Mouse (Mus musculus) G1E (cell line): ENCODE data around the gene Tex264. TPM values are rescaled to one million over a fixed set of nuclear protein-coding genes. Genes with fewer than 3 reads are reported as not detected.

Source experiments
- ATAC-seq: 2 replicates; pipeline ENCODE4 v1.8.0; 2016; ENCODE audit warnings: mild to moderate bottlenecking; ENCODE audit not compliant: insufficient number of reproducible peaks, poor library complexity, low FRiP score, severe bottlenecking; ENCODE audit errors: extremely low read depth
- DNase-seq: peaks from one replicate; pipeline ENCODE4 v3.0.0; 2012; ENCODE audit warnings: low spot score
- H3K27me3 ChIP-seq: 2 replicates; pipeline ENCODE4 v1.6.1; 2012; ENCODE audit warnings: mild to moderate bottlenecking, low read length, inconsistent platforms; ENCODE audit not compliant: insufficient read depth
- H3K36me3 ChIP-seq: replicated peaks from 2 replicates; pipeline ENCODE3; 2012; ENCODE audit warnings: mild to moderate bottlenecking, inconsistent platforms
- H3K4me1 ChIP-seq: 2 replicates; pipeline ENCODE4 v1.6.1; 2012; ENCODE audit warnings: low read depth, low read length, inconsistent platforms, mixed read lengths; ENCODE audit not compliant: insufficient read depth
- H3K4me3 ChIP-seq: 2 replicates; pipeline ENCODE4 v1.5.1; 2012; ENCODE audit warnings: low read depth, mild to moderate bottlenecking, inconsistent platforms, low read length, moderate library complexity, mixed read lengths
- H3K9me3 ChIP-seq: replicated peaks from 2 replicates; pipeline ENCODE4 v1.6.1; 2012; ENCODE audit warnings: inconsistent platforms
- CTCF ChIP-seq: IDR thresholded peaks from 2 replicates; pipeline ENCODE4 v1.5.1; 2012; ENCODE audit warnings: low read depth, low read length, inconsistent platforms, mixed read lengths
- GATA1 ChIP-seq: IDR thresholded peaks from 2 replicates; pipeline ENCODE4 v1.6.1; 2012; ENCODE audit warnings: borderline replicate concordance, low read length, inconsistent platforms, mixed read lengths
- GATA2 ChIP-seq: IDR thresholded peaks from 2 replicates; pipeline ENCODE4 v1.6.1; 2012; ENCODE audit warnings: low read depth, low read length, inconsistent platforms, borderline replicate concordance
- POLR2AphosphoS5 ChIP-seq: IDR thresholded peaks from 2 replicates; pipeline ENCODE4 v1.6.1; 2012; ENCODE audit warnings: low read depth, low read length, inconsistent platforms; ENCODE audit not compliant: insufficient replicate concordance
- TAL1 ChIP-seq: conservative IDR thresholded peaks from 2 replicates; pipeline ENCODE4 v1.6.1; 2012; ENCODE audit warnings: low read depth, low read length, inconsistent platforms, mixed read lengths
- polyA plus RNA-seq: library from polyadenylated mRNA; stranded (reverse); fragments of >175 nt; gene quantifications from 2 replicates; pipeline ENCODE4 v1.2.3, GENCODE M21; 2012
- total RNA-seq, 2 experiments: library from RNA; stranded (forward) in 1 of 2; stranded (reverse) in 1 of 2; fragments of 200-1000 nt in 1 of 2; fragments of >200 nt in 1 of 2; fragmentation: Nextera tagmentation in 1 of 2; gene quantifications; 2 replicates each; pipeline ENCODE4 v1.2.3; 2014 to 2017

The Tex264 gene
- total and polyA plus RNA-seq, 3 experiments, result 39.1 to 52.3 (median 39.7) TPM

DNA sequence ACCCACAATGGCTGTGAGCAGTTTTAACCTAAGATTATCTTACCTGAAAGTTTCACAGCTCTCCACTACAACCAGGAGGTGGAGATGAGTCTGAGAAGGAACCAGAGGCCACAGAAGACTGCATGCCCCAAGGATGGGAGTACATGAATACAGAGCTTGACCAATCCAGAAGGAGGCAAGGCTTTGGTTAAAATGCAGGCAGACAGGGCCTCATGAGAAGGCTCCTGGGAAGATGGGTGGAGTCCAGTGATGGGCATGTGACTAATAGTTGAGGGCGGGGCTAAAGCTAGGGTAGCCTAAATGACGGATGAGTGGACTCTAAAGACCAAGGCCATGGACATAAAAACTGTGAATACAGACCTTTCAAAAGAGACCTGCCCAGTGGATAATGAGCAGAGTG, 59.4 kb downstream of the Tex264 start, which contains the start of gene Iqcf6:
Gene Iqcf6, plus strand, starts transcription at position 301 of the 400 bp plus-strand sequence.
- Histone ChIP-seq H3K36me3 (no peaks in the 10 kb centered on the region), H3K9me3 (no peaks in the 10 kb centered on the region), H3K4me3 (no peak within 1 kb of the TSS), H3K27me3 (peaks cover 3% of the 10 kb centered on the region), H3K4me1 (no peaks in the 10 kb centered on the region)
- DNase-seq (no peak), ATAC-seq (no peak)
- TF ChIP-seq GATA2 (no peak), TAL1 (no peak), POLR2AphosphoS5 (no peak), CTCF (no peak), GATA1 (no peak)

DNA sequence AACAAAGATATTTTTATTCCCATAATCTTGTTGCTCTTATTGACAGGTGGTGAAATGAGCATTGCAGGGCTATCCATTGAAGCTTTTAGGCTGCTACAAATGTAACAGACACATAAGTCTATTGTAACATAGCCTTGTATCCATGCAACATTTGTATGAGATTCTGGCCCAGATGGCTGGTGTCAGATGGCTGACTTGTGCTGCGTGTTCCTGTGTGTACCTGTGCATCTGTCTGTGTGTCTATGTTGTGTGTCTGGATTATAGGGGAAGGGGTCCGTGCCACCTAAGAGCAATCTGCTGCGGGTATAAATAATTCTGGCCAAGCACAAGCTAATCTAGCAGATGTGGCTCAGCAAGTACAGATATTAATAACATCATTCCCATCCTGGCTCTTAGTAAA, 68.2 kb downstream of the Tex264 start:
- no peaks in the 10 kb centered on the region for H3K36me3 ChIP-seq
- no peak overlapping the region for H3K4me3 ChIP-seq
- no peak for TF ChIP-seq GATA1
- no peak for TF ChIP-seq GATA2
- TF ChIP-seq CTCF, result no peak
- no peak for TF ChIP-seq POLR2AphosphoS5
- TF ChIP-seq TAL1, result no peak
- DNase-seq (no peak), ATAC-seq (no peak)
- H3K9me3 ChIP-seq, result no peaks in the 10 kb centered on the region
- no peaks in the 10 kb centered on the region for H3K4me1 ChIP-seq
- peaks cover 15% of the 10 kb centered on the region for H3K27me3 ChIP-seq

DNA sequence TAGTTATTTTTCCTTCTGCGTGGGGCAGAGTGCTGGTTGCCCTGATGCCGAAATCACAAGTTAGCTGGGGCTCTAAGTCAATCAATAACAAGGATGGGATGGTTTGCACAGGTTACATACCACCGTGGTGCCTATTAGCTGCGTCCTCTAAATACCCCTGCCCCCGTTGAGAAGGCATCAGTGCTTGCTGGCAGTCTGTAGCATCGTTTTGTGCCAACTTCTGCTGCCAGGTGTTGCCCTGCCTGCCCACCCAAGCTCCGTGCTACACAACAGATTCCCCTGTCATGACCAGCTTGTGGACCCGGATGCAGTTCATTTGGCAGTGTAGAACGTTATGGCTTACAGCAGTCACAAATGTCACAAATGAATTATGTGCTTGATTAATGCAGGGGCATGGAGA, 69.4 kb downstream of the Tex264 start:
- no peak overlapping the region for H3K4me3 ChIP-seq
- H3K36me3 ChIP-seq, result no peaks in the 10 kb centered on the region
- H3K27me3 ChIP-seq, result peaks cover 18% of the 10 kb centered on the region
- H3K4me1 ChIP-seq, result no peaks in the 10 kb centered on the region
- no peaks in the 10 kb centered on the region for H3K9me3 ChIP-seq
- DNase-seq, result no peak
- TF ChIP-seq GATA1 (no peak), TAL1 (no peak), CTCF (no peak), GATA2 (no peak), POLR2AphosphoS5 (no peak)
- ATAC-seq, result no peak

DNA sequence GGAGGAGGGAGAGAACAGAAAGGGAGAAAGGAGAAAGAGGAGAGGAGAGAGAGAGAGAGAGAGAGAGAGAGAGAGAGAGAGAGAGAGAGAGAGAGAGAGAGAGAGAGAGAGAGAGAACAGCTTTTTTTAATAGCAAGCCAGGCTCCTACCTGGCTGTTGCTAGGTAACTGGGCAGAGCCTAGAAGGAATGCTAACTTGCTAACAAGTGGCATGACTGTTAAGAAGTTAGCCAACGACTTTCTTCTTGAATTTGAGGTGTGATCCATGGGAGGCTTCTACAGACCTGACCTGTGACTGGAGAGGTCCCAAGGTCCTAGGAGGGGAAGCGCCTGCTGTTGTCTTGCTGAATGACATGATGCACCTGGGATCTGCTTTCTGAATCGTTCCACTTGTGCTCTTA, 71.1 kb downstream of the Tex264 start:
- TF ChIP-seq POLR2AphosphoS5 (no peak), GATA1 (no peak), CTCF (no peak), GATA2 (no peak), TAL1 (no peak)
- DNase-seq, result no peak
- no peak for ATAC-seq

DNA sequence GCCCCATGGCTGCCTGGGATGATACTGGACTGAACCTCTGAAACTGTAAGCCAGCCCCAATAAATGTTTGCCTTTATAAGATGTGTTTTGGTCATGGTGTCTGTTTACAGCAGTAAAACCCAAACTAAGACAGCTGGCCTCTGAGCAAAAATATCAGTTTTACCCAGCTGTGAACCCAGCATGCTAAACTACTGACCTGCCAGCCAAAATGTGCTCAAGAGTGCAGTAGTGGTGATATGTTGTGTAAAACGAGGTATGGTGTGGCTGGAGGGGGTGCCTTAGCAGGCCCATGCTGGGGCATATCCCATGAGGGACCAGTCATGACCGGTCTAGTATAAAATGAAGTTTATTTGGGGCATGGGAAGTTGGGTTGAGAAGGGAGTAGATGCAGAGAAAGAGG, 71.8 kb downstream of the Tex264 start:
- Histone ChIP-seq H3K4me1 (no peaks in the 10 kb centered on the region), H3K4me3 (no peak overlapping the region), H3K9me3 (no peaks in the 10 kb centered on the region), H3K27me3 (peaks cover 18% of the 10 kb centered on the region), H3K36me3 (no peaks in the 10 kb centered on the region)
- TF ChIP-seq GATA1 (no peak), TAL1 (no peak), POLR2AphosphoS5 (no peak), CTCF (no peak), GATA2 (no peak)
- DNase-seq (no peak), ATAC-seq (no peak)

More for the DNA sequence above, 71.1 kb downstream of the Tex264 start:
- peaks cover 18% of the 10 kb centered on the region for H3K27me3 ChIP-seq
- no peaks in the 10 kb centered on the region for H3K9me3 ChIP-seq
- no peaks in the 10 kb centered on the region for H3K36me3 ChIP-seq
- no peak overlapping the region for H3K4me3 ChIP-seq
- H3K4me1 ChIP-seq, result no peaks in the 10 kb centered on the region

DNA sequence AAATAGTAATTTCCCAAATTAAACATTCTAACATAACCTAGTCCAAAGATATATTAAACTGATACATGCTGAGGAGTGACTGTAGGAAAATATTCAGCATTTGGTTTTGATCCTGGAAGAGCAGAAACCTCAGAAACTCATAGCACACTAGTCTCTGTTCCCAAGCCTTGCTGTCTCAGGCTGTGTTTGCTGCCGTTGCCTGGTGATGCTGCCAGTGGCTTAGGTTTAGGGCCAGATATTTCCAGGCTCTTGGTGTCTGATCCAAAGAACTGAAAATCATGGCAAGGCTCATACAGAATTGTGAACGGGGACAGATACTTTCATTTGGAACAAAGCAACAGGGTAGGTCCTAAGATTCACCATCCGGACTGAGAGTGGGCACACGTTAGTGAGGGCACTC, 75.0 kb downstream of the Tex264 start:
- Histone ChIP-seq H3K36me3 (no peaks in the 10 kb centered on the region), H3K9me3 (no peaks in the 10 kb centered on the region), H3K4me1 (no peaks in the 10 kb centered on the region), H3K27me3 (peaks cover 12% of the 10 kb centered on the region), H3K4me3 (no peak overlapping the region)
- TF ChIP-seq TAL1 (no peak), POLR2AphosphoS5 (no peak), GATA1 (no peak), GATA2 (no peak), CTCF (no peak)
- DNase-seq, result no peak
- ATAC-seq, result no peak

Other genes starting within 250 kb of the Tex264 start
- 6.0 and 11.6 TPM in 2 replicates for gene Acy1, start 247.6 kb downstream of the Tex264 start, total RNA-seq (2014; fragmentation: Nextera tagmentation)
- 11.0 and 17.1 TPM in 2 replicates for gene Acy1, start 247.6 kb downstream of the Tex264 start, total RNA-seq (2017)
- 12.7 and 16.5 TPM in 2 replicates for gene Acy1, start 247.6 kb downstream of the Tex264 start, polyA plus RNA-seq
- gene Abhd14b, start 238.5 kb downstream of the Tex264 start, total RNA-seq (2014; fragmentation: Nextera tagmentation), result 6.9 and 7.7 TPM in 2 replicates
- 2.6 and 3.1 TPM in 2 replicates for gene Abhd14b, start 238.5 kb downstream of the Tex264 start, total RNA-seq (2017)
- gene Abhd14b, start 238.5 kb downstream of the Tex264 start, polyA plus RNA-seq, result 2.3 and 3.1 TPM in 2 replicates
- 4.8 and 5.7 TPM in 2 replicates for gene Abhd14a, start 238.2 kb downstream of the Tex264 start, total RNA-seq (2014; fragmentation: Nextera tagmentation)
- gene Abhd14a, start 238.2 kb downstream of the Tex264 start, total RNA-seq (2017), result 7.7 and 8.4 TPM in 2 replicates
- gene Abhd14a, start 238.2 kb downstream of the Tex264 start, polyA plus RNA-seq, result 22.4 and 24.0 TPM in 2 replicates
- gene Pcbp4, start 232.6 kb downstream of the Tex264 start, total RNA-seq (2014; fragmentation: Nextera tagmentation), result 9.2 and 9.9 TPM in 2 replicates
- gene Pcbp4, start 232.6 kb downstream of the Tex264 start, total RNA-seq (2017), result 2.8 and 3.0 TPM in 2 replicates
- gene Pcbp4, start 232.6 kb downstream of the Tex264 start, polyA plus RNA-seq, result 18.9 and 22.1 TPM in 2 replicates
- gene Gpr62, start 220.0 kb downstream of the Tex264 start, total RNA-seq (2014; fragmentation: Nextera tagmentation), result not detected in 2 replicates
- gene Gpr62, start 220.0 kb downstream of the Tex264 start, total RNA-seq (2017), result not detected in 2 replicates
- gene Gpr62, start 220.0 kb downstream of the Tex264 start, polyA plus RNA-seq, result not detected in 2 replicates
- 25.7 and 45.8 TPM in 2 replicates for gene Rrp9, start 210.0 kb downstream of the Tex264 start, total RNA-seq (2014; fragmentation: Nextera tagmentation)
- 32.6 and 39.2 TPM in 2 replicates for gene Rrp9, start 210.0 kb downstream of the Tex264 start, total RNA-seq (2017)
- gene Rrp9, start 210.0 kb downstream of the Tex264 start, polyA plus RNA-seq, result 357 and 455 TPM in 2 replicates
- gene Parp3, start 209.0 kb downstream of the Tex264 start, total RNA-seq (2014; fragmentation: Nextera tagmentation), result 3.5 TPM in 1 of 2 replicates, not detected in the other
- gene Parp3, start 209.0 kb downstream of the Tex264 start, total RNA-seq (2017), result 2.8 and 3.2 TPM in 2 replicates
- 0.48 and 0.85 TPM in 2 replicates for gene Parp3, start 209.0 kb downstream of the Tex264 start, polyA plus RNA-seq
- not detected in 2 replicates for gene Iqcf1, start 186.0 kb downstream of the Tex264 start, total RNA-seq (2014; fragmentation: Nextera tagmentation)
- gene Iqcf1, start 186.0 kb downstream of the Tex264 start, total RNA-seq (2017), result not detected in 2 replicates
- not detected in 2 replicates for gene Iqcf1, start 186.0 kb downstream of the Tex264 start, polyA plus RNA-seq
- 3.6 and 5.3 TPM in 2 replicates for gene Iqcf5, start 171.4 kb downstream of the Tex264 start, total RNA-seq (2014; fragmentation: Nextera tagmentation)
- gene Iqcf5, start 171.4 kb downstream of the Tex264 start, total RNA-seq (2017), result 0.76 and 1.2 TPM in 2 replicates
- gene Iqcf5, start 171.4 kb downstream of the Tex264 start, polyA plus RNA-seq, result 0.13 TPM in 1 of 2 replicates, not detected in the other
- not detected in 2 replicates for gene Iqcf3, start 124.3 kb downstream of the Tex264 start, total RNA-seq (2014; fragmentation: Nextera tagmentation)
- not detected in 2 replicates for gene Iqcf3, start 124.3 kb downstream of the Tex264 start, total RNA-seq (2017)
- gene Iqcf3, start 124.3 kb downstream of the Tex264 start, polyA plus RNA-seq, result not detected in 2 replicates
- not detected in 2 replicates for gene Iqcf4, start 114.9 kb downstream of the Tex264 start, total RNA-seq (2014; fragmentation: Nextera tagmentation)
- gene Iqcf4, start 114.9 kb downstream of the Tex264 start, total RNA-seq (2017), result not detected in 2 replicates
- not detected in 2 replicates for gene Iqcf4, start 114.9 kb downstream of the Tex264 start, polyA plus RNA-seq
- gene Iqcf6, start 59.3 kb downstream of the Tex264 start, total RNA-seq (2014; fragmentation: Nextera tagmentation), result not detected in 2 replicates
- not detected in 2 replicates for gene Iqcf6, start 59.3 kb downstream of the Tex264 start, total RNA-seq (2017)
- gene Iqcf6, start 59.3 kb downstream of the Tex264 start, polyA plus RNA-seq, result not detected in 2 replicates
- gene Grm2, start 29.8 kb downstream of the Tex264 start, total RNA-seq (2014; fragmentation: Nextera tagmentation), result not detected in 2 replicates
- 0.12 and 0.16 TPM in 2 replicates for gene Grm2, start 29.8 kb downstream of the Tex264 start, total RNA-seq (2017)
- not detected in 2 replicates for gene Grm2, start 29.8 kb downstream of the Tex264 start, polyA plus RNA-seq
- gene Rad54l2, start 103.3 kb upstream of the Tex264 start, total RNA-seq (2014; fragmentation: Nextera tagmentation), result 28.8 and 32.6 TPM in 2 replicates
- gene Rad54l2, start 103.3 kb upstream of the Tex264 start, total RNA-seq (2017), result 13.8 and 21.0 TPM in 2 replicates
- gene Rad54l2, start 103.3 kb upstream of the Tex264 start, polyA plus RNA-seq, result 7.4 and 8.7 TPM in 2 replicates
- gene Dcaf1, start 135.9 kb upstream of the Tex264 start, total RNA-seq (2014; fragmentation: Nextera tagmentation), result 65.0 and 111 TPM in 2 replicates
- gene Dcaf1, start 135.9 kb upstream of the Tex264 start, total RNA-seq (2017), result 63.4 and 72.4 TPM in 2 replicates
- gene Dcaf1, start 135.9 kb upstream of the Tex264 start, polyA plus RNA-seq, result 5.7 and 9.2 TPM in 2 replicates
- gene Rbm15b, start 201.5 kb upstream of the Tex264 start, total RNA-seq (2014; fragmentation: Nextera tagmentation), result 20.3 and 21.8 TPM in 2 replicates
- 21.9 and 27.6 TPM in 2 replicates for gene Rbm15b, start 201.5 kb upstream of the Tex264 start, total RNA-seq (2017)
- 23.5 and 30.0 TPM in 2 replicates for gene Rbm15b, start 201.5 kb upstream of the Tex264 start, polyA plus RNA-seq
- 142 and 198 TPM in 2 replicates for gene Manf, start 206.1 kb upstream of the Tex264 start, total RNA-seq (2014; fragmentation: Nextera tagmentation)
- gene Manf, start 206.1 kb upstream of the Tex264 start, total RNA-seq (2017), result 116 and 146 TPM in 2 replicates
- gene Manf, start 206.1 kb upstream of the Tex264 start, polyA plus RNA-seq, result 32.8 and 64.7 TPM in 2 replicates